Mouse (Mus musculus) intestine, embryonic 15.5 days (tissue): ENCODE measurements around the gene Gm13119. TPM values are rescaled to one million over a fixed set of nuclear protein-coding genes. Genes with fewer than 3 reads are reported as not detected.
"Not testable (repeated sequence)": the region's sequence is repeated elsewhere in the genome, so short reads cannot be mapped to it uniquely, and the experiment has no call there.

Experiments used
- ATAC-seq: fragments of 200-750 bp; cut with Nextera tagmentation; 2 replicates; pipeline ENCODE4 v1.8.0; 2017; ENCODE audit warnings: moderate TSS enrichment, moderate library complexity
- H3K27ac ChIP-seq: fragments of 300-500 bp; sonication (generic); 2 replicates; pipeline ENCODE4 v1.5.1; 2015; ENCODE audit warnings: mild to moderate bottlenecking, inconsistent platforms
- H3K27me3 ChIP-seq: fragments of 300-500 bp; sonication (generic); replicated peaks from 2 replicates; pipeline ENCODE4 v1.6.1; 2015; ENCODE audit warnings: inconsistent platforms
- H3K36me3 ChIP-seq: fragments of 300-500 bp; sonication (generic); 2 replicates; pipeline ENCODE4 v1.6.1; 2015; ENCODE audit warnings: inconsistent platforms
- H3K4me1 ChIP-seq: fragments of 300-500 bp; sonication (generic); replicated peaks from 2 replicates; pipeline ENCODE4 v1.6.1; 2015; ENCODE audit warnings: inconsistent platforms
- H3K4me2 ChIP-seq: fragments of 300-500 bp; sonication (generic); replicated peaks from 2 replicates; pipeline ENCODE4 v1.6.1; 2015; ENCODE audit warnings: mild to moderate bottlenecking, inconsistent platforms
- H3K4me3 ChIP-seq: fragments of 300-500 bp; sonication (generic); replicated peaks from 2 replicates; pipeline ENCODE4 v1.5.1; 2015; ENCODE audit warnings: inconsistent platforms
- H3K9ac ChIP-seq: fragments of 300-500 bp; sonication (generic); 2 replicates; pipeline ENCODE4 v1.6.1; 2015; ENCODE audit warnings: inconsistent platforms
- H3K9me3 ChIP-seq: fragments of 300-500 bp; sonication (generic); 2 replicates; pipeline ENCODE4 v1.6.1; 2016; ENCODE audit warnings: inconsistent platforms
- WGBS: fragments of 180-500 bp; shearing (Covaris S2); methylation state at CpG from one replicate; pipeline ENCODE4 v1.1.7; 2015; 5-methylcytosine and 5-hydroxymethylcytosine counted together
- polyA plus RNA-seq: library from polyadenylated mRNA; unstranded; fragments of >200 nt; fragmentation: Nextera tagmentation; extraction: Ambion mirVana; gene quantifications from 2 replicates; pipeline ENCODE4 v1.2.1, GENCODE M21; 2015

Gm13119 gene
- polyA plus RNA-seq = not detected in 2 replicates

DNA sequence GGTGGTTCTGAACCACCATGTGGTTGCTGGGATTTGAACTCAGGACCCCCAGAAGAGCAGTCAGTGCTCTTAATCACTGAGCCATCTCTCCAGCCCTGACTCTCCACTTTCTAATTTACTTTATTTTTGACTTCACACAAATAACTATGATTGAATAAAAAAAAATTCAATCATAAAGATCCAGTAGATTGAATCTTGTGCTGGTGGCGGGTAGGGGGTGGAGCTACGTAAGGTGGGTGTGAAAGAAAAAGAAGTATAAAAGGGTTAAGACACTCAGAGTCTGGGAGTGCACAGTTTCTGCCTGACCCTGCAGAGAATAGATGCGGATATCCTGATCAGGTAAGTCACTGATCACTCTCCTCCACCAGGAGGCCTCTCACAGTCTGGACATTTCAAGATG, at the start of gene Gm13119:
Gene Gm13119, plus strand, starts transcription at position 301 of the 400 bp plus-strand sequence.
- H3K27ac ChIP-seq, H3K4me3 ChIP-seq, H3K36me3 ChIP-seq, H3K4me2 ChIP-seq, H3K4me1 ChIP-seq, H3K9me3 ChIP-seq, H3K9ac ChIP-seq, ATAC-seq, H3K27me3 ChIP-seq: not testable (repeated sequence)
- WGBS = 83% methylated on average over 3 of the region's 3 CpGs

DNA sequence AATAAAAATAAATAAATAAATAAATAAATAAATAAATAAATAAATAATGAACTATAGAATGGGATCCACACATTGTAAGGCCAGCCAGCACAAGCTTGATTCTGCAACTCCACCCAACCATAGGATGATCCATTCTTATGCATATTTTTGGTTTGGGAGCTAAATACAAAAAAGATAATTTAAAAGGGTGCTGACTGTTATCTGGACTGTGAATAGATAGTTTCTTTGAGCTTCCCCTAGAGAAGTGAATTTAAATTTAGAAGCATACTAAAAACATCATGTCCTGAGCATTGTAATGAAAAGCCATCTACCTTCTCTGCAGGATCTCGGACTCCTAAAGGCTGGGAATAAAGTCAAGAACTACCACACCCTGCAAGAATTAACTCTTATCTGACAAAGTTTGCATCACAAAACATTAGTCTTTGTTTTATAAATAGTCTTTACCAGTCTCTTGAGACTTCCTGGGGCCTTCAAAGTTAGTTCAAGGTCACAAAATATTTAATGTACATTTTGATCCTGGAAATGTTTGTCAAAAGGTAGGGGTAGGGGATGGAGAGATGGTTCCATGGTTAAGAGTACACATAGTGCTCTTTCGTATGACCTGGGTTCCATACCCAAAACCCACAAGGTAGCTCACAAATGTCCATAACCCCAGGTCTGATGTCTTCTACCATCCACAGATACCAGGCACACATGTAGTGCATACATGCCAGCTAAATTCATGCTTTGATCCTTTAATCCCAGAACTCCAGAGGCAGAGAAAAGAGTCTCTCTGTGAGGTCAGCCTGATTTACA, 44.9 kb upstream of the Gm13119 start:
- not testable (repeated sequence) for H3K4me2 ChIP-seq, H3K36me3 ChIP-seq, H3K9me3 ChIP-seq, H3K9ac ChIP-seq, H3K27ac ChIP-seq, H3K4me1 ChIP-seq, ATAC-seq, H3K27me3 ChIP-seq, H3K4me3 ChIP-seq
- WGBS = 77% methylated on average over 2 of the region's 2 CpGs

DNA sequence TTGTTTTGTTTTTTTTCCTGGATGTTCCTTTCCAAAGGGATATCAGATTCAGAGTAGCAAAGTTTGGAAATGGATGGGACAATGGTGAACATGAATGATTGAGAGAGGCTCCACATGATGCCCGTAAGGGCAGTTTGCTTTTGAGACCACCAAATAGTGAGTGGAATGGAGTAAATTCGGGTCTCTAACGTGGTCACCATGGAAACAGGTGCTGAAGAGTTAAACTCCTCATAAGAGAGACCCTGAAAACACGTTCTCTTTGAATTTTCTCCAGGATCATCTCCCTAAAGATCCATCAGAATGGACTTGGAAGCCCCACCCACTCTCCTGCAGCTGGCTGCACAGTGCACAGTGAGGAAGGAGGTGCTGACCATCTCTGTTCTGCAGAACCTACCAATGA, 27.8 kb upstream of the Gm13119 start, which contains the start of gene Gm13128:
Gene Gm13128, plus strand, starts transcription at position 301 of the 400 bp plus-strand sequence.
- not testable (repeated sequence) for H3K4me2 ChIP-seq, H3K9me3 ChIP-seq, H3K4me3 ChIP-seq, H3K27ac ChIP-seq, ATAC-seq, H3K4me1 ChIP-seq, H3K36me3 ChIP-seq, H3K27me3 ChIP-seq, H3K9ac ChIP-seq
- 73% methylated on average over 4 of the region's 4 CpGs for WGBS

DNA sequence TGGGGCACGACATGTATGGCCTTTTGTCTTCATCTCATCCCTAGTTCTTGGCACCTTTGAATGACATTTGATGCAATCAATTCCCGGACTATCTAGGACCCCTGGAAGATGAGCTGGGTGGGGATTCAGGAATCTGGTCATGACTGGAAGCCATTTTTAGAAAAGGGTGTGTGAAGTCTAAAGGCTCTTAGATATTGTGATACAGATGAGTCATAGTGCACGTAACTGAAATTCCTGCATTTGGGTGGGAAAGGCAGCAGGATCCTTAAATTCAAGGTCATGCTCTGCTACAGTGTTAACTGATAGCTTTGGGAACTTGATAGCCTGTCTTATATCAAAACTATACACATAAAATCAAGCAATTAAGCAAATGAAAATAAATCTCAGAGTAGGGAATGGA, 21.9 kb upstream of the Gm13119 start:
- WGBS = 78% methylated on average over 3 of the region's 3 CpGs
- not testable (repeated sequence) for H3K27ac ChIP-seq

DNA sequence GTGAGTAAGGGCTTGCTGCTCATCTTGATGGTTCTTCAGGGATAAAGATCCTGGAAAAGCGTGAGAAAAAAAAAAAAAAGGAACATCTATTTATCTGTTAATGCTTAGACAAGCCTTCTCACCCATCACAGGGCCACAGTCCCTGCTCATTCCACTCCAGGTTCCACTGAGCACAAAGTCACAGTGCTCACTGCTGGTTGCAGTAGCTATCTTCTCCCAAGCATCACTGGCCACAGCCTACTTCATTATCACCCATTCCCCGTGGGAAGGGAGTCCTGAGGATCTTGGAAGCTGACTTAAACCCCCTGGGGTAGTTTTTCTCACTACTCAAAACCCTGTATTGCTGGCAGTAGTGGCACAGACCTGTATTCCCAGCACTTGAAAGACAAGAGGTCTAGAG, 20.2 kb downstream of the Gm13119 start, which contains the start of gene Pramef20:
Gene Pramef20, minus strand, starts transcription at position 23 of the 400 bp plus-strand sequence.
- 49% methylated on average over 2 of the region's 2 CpGs for WGBS
- H3K4me2 ChIP-seq = no peak within 1 kb of the TSS
- H3K36me3 ChIP-seq = no peaks in the 10 kb centered on the region
- no peak within 1 kb of the TSS for H3K9ac ChIP-seq
- ATAC-seq = no peak
- H3K27me3 ChIP-seq = no peaks in the 10 kb centered on the region
- H3K9me3 ChIP-seq = no peaks in the 10 kb centered on the region
- H3K27ac ChIP-seq = no peak within 1 kb of the TSS
- H3K4me1 ChIP-seq = no peaks in the 10 kb centered on the region
- H3K4me3 ChIP-seq = no peak within 1 kb of the TSS

More for the DNA sequence above, 21.9 kb upstream of the Gm13119 start:
- H3K9me3 ChIP-seq, H3K4me2 ChIP-seq, H3K9ac ChIP-seq, H3K36me3 ChIP-seq, H3K4me1 ChIP-seq, H3K27me3 ChIP-seq, H3K4me3 ChIP-seq, ATAC-seq: not testable (repeated sequence)

DNA sequence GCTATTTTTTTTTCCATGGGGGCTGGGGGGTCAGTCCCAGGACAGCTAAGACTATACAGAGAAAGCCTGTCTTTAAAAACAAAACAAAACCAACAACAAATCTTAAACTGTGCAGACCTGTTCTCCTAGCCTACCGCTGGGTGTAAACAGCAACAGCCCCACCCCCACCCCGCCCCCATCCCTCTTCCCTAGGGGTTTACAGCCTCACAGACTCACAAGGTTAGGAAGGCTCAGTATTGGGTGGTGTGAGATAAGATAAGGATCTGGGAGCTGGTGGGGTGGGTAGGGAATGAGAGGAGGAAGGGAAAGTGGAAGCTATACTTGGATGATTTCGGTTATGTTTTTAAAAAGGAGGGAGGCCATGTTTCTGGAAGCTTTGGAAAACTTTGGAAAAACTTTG, 38.6 kb downstream of the Gm13119 start:
- Histone ChIP-seq H3K9ac (no peak overlapping the region), H3K4me1 (no peaks in the 10 kb centered on the region), H3K9me3 (no peaks in the 10 kb centered on the region), H3K27me3 (no peaks in the 10 kb centered on the region), H3K36me3 (no peaks in the 10 kb centered on the region), H3K27ac (no peak overlapping the region), H3K4me3 (no peak overlapping the region), H3K4me2 (no peak overlapping the region)
- no peak for ATAC-seq
- 28% methylated on average over 3 of the region's 3 CpGs for WGBS

DNA sequence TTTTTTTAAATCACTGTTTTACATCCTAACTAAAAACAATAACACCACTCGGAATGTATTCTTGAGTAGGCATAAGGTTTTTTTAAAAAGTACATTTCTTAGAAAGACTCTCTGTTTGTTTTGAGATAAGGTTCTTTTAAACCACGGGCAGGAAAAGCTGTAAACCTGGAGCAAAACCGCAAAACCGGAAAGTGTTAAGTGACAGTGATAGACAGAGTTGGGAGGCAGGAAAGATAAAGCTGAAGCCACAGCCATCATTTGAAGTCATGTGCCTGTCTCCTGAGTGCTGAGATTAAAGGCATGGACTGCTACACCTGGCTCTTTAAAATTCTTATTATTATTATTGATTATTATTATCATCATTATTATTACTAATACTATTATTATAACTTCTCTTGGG, 45.0 kb downstream of the Gm13119 start:
- 33% methylated on average over 4 of the region's 4 CpGs for WGBS
- Histone ChIP-seq H3K4me1 (0 out of 2 replicates have a peak, but pooled peaks cover 2% of the 10 kb centered on the region), H3K27me3 (no peaks in the 10 kb centered on the region), H3K4me2 (no peak overlapping the region), H3K4me3 (no peak overlapping the region), H3K9me3 (no peaks in the 10 kb centered on the region), H3K9ac (no peak overlapping the region), H3K27ac (no peak overlapping the region), H3K36me3 (no peaks in the 10 kb centered on the region)
- ATAC-seq = no peak; the same call in 1 of the 2 replicates

DNA sequence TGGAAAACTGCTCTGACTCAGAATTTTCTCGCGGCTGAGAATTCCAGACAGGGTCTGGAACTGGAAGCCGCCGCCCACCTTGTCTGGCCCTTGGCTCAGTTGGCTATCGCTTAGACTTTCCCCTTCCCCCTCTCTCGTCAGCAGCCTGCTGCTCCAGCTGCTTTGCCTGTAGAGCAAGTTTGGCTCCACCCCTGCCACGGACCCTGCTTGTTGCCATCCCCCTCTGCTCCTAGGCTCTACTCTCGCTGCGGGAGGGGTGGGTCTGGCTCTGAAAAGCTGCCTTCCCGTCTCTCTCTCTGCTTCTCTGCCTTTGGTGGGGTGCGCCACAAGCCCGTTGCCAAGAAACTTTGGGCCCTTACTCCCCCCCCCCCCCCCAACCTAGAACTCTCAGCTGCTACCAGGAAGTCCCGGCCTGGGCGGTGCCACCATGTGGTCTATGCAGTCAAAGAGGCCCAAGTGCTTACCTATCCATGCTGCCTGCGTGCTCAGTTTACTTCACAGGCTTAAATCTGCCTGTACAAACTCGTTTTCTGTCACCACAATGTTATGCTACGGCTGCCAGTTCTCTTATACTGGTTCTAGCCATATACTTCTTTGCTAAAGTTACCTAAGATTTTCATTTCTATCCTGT, 46.8 kb downstream of the Gm13119 start:
- Histone ChIP-seq H3K4me1 (0 out of 2 replicates have a peak, but pooled peaks cover 2% of the 10 kb centered on the region), H3K27ac (peak overlapping the region; percentile 17; the same call in 1 of the 2 replicates)
- 4% methylated on average over 16 of the region's 17 CpGs for WGBS

DNA sequence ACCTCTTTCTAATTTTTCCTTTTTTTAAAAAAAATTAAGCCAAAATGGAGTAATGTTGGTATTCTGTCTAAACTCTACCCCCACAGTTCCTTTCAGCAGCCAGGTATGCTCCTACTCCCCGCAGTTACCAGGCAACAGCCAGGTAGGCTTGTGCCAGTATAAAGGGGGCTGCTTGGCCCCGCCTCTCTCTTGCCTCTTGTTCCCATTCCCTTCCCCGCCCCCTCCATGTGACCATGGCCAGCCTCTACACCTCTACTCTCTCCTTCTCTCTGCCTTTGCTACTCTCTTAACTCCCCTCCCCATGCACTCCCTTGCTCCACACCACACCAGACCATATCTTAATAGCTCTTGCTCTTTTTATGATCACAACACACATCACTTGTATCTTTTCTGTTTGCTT, 48.5 kb downstream of the Gm13119 start:
- ATAC-seq = no peak
- Histone ChIP-seq H3K9me3 (no peaks in the 10 kb centered on the region), H3K27me3 (no peaks in the 10 kb centered on the region), H3K9ac (no peak overlapping the region), H3K4me1 (0 out of 2 replicates have a peak, but pooled peaks cover 2% of the 10 kb centered on the region), H3K36me3 (no peaks in the 10 kb centered on the region), H3K4me2 (no peak overlapping the region), H3K4me3 (no peak overlapping the region), H3K27ac (no peak overlapping the region)
- WGBS = 71% methylated on average over 3 of the region's 3 CpGs

More for the DNA sequence above, 46.8 kb downstream of the Gm13119 start:
- Histone ChIP-seq H3K4me3 (peak overlapping the region; percentile 31), H3K9ac (peak overlapping the region; percentile 26), H3K27me3 (no peaks in the 10 kb centered on the region), H3K36me3 (no peaks in the 10 kb centered on the region), H3K9me3 (no peaks in the 10 kb centered on the region), H3K4me2 (peak overlapping the region; percentile 75)
- ATAC-seq = peak; percentile 93

DNA sequence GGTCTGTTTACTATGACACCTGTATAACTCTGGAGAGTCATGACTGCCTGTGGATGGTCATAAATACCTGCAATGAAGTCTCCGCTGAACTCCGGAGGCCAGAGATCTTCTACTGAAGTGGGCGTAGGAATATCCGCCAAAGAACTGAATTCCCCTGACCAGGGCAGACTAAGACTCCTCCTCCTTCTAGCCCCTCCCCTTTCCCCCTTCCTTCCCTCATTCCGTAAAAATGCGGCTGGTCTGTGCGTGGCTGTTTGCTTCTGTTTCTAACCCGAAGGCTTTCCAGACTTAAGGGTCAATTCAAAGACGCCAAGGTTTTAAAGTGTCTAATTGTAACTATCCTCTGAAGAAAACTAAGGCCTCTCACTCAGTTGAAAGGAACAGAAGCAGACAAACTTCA, 50.5 kb downstream of the Gm13119 start, which contains the start of gene Pramef12:
Gene Pramef12, minus strand, starts transcription at position 175 of the 400 bp plus-strand sequence.
- 62% methylated on average over 9 of the region's 9 CpGs for WGBS
- H3K27me3 ChIP-seq = no peaks in the 10 kb centered on the region

More for the DNA sequence above, 50.5 kb downstream of the Gm13119 start, which contains the start of gene Pramef12:
- no peak for ATAC-seq
- Histone ChIP-seq H3K36me3 (no peaks in the 10 kb centered on the region), H3K9me3 (no peaks in the 10 kb centered on the region), H3K9ac (no peak within 1 kb of the TSS), H3K4me1 (0 out of 2 replicates have a peak, but pooled peaks cover 2% of the 10 kb centered on the region), H3K27ac (no peak within 1 kb of the TSS), H3K4me2 (no peak within 1 kb of the TSS), H3K4me3 (no peak within 1 kb of the TSS)
